Mouse (Mus musculus) activated CD4-positive, CD25-positive, alpha-beta regulatory T cell, adult 4 months (primary cell): Measurements from ENCODE around the gene Skor1. TPM values are rescaled to one million over a fixed set of nuclear protein-coding genes. Genes with fewer than 3 reads are reported as not detected.

Experiments used
- ATAC-seq: one replicate; pipeline ENCODE4 v1.8.0; 2017
- polyA plus RNA-seq, 2 experiments: library from polyadenylated mRNA; unstranded; fragments of 100-300 nt; shearing (Covaris generic); gene quantifications; one replicate each; pipeline ENCODE4 v1.2.1; 2017

The Skor1 gene
- polyA plus RNA-seq, 2 experiments from 2014 or later: not detected

- ATAC-seq: no peak
Measured at GRCm38 (mm10) chr9:63149372-63149766, 608 bp upstream of the Skor1 start.

- no peak for ATAC-seq
Measured at GRCm38 (mm10) chr9:63147786-63148409, 863 bp downstream of the Skor1 start.

GRCm38 (mm10) chr9:63147296-63147695 is 1.5 kb downstream of the Skor1 start:
- ATAC-seq: no peak

- ATAC-seq: no peak
Measured at GRCm38 (mm10) chr9:63146856-63147274, 1.9 kb downstream of the Skor1 start.

- no peak for ATAC-seq
Measured at GRCm38 (mm10) chr9:63146126-63146855, 2.5 kb downstream of the Skor1 start.

GRCm38 (mm10) chr9:63145249-63146125 is 3.3 kb downstream of the Skor1 start:
- no peak for ATAC-seq

- ATAC-seq: no peak
Measured at GRCm38 (mm10) chr9:63144502-63145248, 4.1 kb downstream of the Skor1 start.

- no peak for ATAC-seq
Measured at GRCm38 (mm10) chr9:63143641-63144501, 4.9 kb downstream of the Skor1 start.

- ATAC-seq: no peak
Measured at GRCm38 (mm10) chr9:63143227-63143626, 5.5 kb downstream of the Skor1 start.

GRCm38 (mm10) chr9:63142335-63143036 is 6.3 kb downstream of the Skor1 start:
- no peak for ATAC-seq

GRCm38 (mm10) chr9:63141641-63142334 is 7.0 kb downstream of the Skor1 start:
- ATAC-seq: no peak

- no peak for ATAC-seq
Measured at GRCm38 (mm10) chr9:63140211-63140610, 8.6 kb downstream of the Skor1 start.

GRCm38 (mm10) chr9:63139661-63140060 is 9.1 kb downstream of the Skor1 start:
- ATAC-seq: no peak

- no peak for ATAC-seq
Measured at GRCm38 (mm10) chr9:63138481-63138967, 10.2 kb downstream of the Skor1 start.

GRCm38 (mm10) chr9:63137615-63137915 is 11.2 kb downstream of the Skor1 start:
- ATAC-seq: no peak

- no peak for ATAC-seq
Measured at GRCm38 (mm10) chr9:63136756-63137614, 11.8 kb downstream of the Skor1 start.

- ATAC-seq: no peak
Measured at GRCm38 (mm10) chr9:63136241-63136640, 12.5 kb downstream of the Skor1 start.

GRCm38 (mm10) chr9:63135801-63136200 is 13.0 kb downstream of the Skor1 start:
- ATAC-seq: no peak

GRCm38 (mm10) chr9:63135356-63135755 is 13.4 kb downstream of the Skor1 start:
- no peak for ATAC-seq
